Mouse (Mus musculus) heart, postnatal 0 days (tissue): ENCODE data around the gene Ppm1m.

ENCODE experiments used
- CTCF ChIP-seq: IDR thresholded peaks from 2 replicates; pipeline ENCODE4 v1.5.1; 2016; ENCODE audit warnings: antibody characterized with exemption, control low read depth, low read depth
- EP300 ChIP-seq: IDR thresholded peaks from 2 replicates; pipeline ENCODE4 v1.6.1; 2016; ENCODE audit warnings: antibody characterized with exemption, low read depth

- TF ChIP-seq CTCF: no peak
- no peak for TF ChIP-seq EP300
These were observed 27.0 kb downstream of the Ppm1m start for GRCm38 (mm10) chr9:106172527-106172926.
